Mouse (Mus musculus) c-Kit-positive CD71-positive TER-119-negative erythroid progenitor cells, embryonic 14.5 days (primary cell): ENCODE data around the gene Olfr651.
"Not testable (repeated sequence)": the region's sequence is repeated elsewhere in the genome, so short reads cannot be mapped to it uniquely, and the experiment has no call there.

ENCODE experiments used
- DNase-seq: peaks from one replicate; pipeline ENCODE4 v3.0.0-alpha.2; 2013; ENCODE audit warnings: low read depth

Gene Olfr651

DNA sequence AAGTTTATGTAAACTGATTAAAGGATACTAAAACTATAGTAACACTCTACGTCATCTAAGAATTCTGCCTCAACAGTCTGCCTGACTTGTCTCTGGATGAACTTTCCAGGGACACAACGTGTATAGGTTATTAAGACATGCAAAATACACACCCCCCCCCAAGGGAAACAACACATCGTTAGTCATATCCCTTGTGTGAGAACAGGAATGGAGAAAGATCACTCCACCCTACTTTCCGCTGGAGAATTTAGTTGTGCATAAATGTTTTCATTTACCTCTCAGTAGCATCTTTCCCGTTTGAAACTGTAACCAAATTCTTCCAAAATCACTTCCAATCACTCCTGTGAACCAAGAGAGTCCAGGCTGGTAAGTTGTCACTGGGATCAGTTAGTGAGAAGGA is at the start of gene Olfr651:
Gene Olfr651 (plus strand): TSS at position 301 of the 400 bp plus-strand sequence.
- no peak for DNase-seq

DNA sequence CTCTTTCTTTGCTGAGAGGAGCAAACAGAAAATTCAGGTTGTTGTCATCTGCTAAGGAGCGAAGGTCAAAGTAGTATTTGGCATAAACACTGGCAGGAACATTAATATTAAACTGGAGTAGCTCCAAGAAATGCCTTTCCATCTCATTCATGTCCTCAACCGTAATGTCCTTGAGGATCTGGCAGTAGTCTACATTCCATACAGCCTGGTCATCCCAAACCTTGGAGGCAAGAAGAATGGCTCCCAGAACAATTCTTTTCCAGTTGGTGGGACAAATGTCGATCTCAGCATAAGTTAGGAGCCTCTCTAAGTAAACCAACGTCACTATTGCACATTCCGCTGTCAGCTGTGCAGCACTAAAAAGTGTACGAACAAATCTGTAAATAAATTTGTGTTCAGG is 48.7 kb upstream of the Olfr651 start:
- not testable (repeated sequence) for DNase-seq

DNA sequence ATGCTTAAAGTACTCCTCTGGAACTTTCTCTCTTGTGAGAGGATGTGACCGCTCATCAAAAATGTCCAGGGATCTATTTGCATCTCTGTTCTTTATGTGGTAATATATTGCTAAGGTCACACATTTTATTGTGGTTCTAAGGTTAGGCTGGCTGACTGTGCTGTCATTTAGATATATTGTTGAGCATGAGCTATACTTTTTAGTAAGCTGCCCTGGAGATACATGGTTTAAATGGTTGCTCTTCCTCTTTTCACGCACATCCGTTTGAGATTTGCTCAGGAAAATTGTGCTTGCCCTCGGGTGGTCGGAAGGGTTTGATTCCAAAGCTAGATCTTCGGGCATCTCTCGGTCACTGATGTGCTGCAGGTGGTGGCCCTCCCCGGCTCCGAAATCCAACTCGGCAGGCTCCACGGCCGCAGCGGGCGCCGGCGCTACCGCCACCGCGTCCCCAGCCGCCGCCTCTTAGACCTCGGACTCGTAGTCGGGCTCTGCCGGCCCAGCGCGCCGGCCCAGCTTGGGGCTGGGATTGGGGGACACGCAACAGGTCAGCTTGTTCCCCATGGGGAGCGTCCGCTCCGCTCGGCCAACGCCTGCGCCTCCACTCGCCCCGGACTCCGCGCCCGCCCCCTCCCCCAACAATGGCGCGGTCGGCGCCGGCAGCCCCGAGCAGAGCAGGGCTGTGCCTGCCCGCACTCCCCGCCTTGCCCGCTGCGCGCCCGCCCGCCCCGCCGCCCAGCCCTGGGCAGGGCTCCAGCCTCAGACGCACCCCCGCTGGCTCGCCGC is 48.2 kb upstream of the Olfr651 start:
- DNase-seq: no peak

DNA sequence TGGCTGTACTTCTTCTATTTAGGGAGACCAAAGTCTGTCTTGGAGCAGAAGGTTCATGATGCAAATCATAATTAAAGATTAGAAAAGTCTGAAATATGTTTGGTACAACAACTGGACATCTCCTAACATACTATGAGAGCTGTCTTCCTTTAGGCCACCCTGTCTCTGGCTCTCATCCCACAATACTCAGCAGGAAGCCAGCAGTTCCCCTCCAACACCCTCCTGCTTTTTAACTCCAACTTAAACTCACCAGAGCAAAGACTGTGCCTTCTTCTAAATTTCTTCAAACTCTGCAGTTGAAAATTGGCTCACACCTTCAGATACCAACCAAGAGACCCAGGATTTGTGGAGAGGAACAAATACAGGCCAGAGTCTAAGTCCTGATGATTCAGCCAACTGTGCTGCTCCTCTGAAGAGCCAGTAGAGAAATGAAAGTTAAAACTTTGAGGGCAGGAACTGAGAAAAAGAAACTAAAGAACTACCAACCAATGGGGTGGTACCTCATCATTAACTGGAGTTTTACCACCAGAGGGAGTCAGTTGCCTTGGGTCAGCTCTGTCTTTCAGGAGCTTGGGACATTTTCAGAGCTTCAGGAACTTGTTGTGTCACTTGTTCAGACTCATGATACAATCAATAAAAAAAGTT is 42.4 kb upstream of the Olfr651 start, which contains the start of gene Trim30d:
Gene Trim30d (minus strand): TSS at position 429 of the 645 bp plus-strand sequence.
- not testable (repeated sequence) for DNase-seq

DNA sequence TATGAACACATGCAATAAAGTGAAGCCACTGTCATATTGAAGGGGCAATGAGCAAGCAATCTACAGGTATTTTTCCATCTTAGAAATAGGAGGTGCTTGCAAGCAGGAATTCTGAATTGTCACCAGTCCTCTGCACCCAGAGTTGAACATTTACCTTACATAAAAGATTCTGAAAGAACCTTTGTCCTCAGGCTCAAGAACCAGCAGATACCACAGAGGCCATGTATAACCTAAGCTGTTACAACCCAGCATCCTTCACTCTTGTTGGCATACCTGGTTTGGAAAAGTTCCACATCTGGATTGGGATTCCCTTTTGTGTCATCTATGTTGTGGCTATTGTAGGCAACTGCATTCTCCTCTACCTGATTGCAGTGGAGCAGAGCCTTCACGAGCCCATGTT is 2.8 kb downstream of the Olfr651 start:
- no peak for DNase-seq

DNA sequence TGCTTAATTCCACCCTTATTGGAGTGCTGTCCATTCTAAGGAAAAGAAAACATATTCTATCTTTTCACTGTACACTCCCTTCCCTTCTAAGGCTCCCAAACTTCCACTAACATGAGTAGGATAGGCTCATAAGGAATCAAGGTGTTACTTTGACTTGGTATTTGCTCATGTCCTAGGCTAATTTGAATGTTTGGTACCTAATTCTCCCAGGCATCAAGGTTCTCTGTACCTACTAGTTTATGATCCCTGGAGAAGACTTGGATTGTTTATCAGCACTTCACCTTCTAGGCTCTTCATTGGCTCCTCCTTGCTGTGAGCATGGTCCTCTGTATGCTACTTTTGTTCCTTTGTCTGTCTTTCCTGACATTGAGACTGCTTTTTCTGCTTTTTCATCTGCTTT is 10.7 kb downstream of the Olfr651 start, which contains the start of gene Olfr652:
Gene Olfr652 (plus strand): TSS at position 301 of the 400 bp plus-strand sequence.
- DNase-seq: no peak

DNA sequence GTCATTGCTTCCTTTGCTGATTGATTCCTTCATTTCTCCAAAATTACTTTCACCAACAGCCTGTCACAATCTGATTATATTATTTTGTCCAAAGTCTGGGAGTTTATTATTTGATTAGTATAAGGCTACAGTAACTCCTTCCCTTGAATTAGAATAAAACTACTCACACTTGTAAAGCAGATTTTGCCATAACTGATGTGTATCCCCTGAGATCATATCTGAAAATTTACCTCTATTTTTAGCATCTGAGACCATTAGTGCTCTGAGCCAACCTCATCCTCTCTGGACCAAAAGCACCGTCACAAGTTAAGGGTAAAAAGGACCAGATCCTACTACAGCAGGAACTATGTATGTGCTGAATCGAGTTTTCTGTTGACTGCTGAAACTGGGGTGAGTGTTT is 27.1 kb downstream of the Olfr651 start, which contains the start of gene Olfr653:
Gene Olfr653 (plus strand): TSS at position 301 of the 400 bp plus-strand sequence.
- DNase-seq: no peak

DNA sequence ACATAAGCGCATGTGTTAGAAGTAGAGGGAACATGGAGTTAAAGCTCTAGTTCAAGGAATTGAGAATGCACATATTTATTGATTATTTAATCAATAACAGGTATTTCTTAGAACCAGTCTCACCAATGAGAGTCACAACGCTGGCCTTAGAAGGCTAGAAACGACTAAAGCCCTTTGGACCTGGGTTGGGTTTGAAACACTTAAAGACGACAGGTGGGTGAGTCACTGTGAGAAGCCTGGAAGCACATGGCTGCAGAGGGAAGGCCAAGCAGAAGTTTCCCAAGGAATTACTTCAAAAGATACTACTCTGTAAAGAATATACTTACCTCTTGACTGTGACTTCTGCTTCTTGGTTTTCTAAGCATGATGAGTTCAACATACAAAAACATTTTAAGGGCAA is 30.9 kb downstream of the Olfr651 start:
- no peak for DNase-seq

DNA sequence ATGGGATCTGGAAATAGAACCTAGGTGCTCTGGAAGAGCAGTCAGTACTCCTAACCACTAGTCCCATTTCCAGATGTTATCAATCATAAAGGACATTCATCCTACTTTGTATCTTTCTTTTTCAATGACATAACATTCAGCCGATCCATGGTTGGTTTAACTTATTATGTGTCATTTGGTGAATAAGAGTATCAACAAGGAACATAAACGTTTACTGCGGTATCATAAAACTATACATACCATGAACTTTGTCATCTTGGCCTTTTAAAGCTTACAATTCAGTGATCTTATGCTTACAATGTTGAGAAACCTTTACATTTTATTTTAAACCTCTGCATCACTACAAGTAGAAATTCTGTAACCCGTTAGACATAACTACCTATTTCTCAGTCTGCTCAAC is 31.5 kb downstream of the Olfr651 start:
- DNase-seq: no peak

DNA sequence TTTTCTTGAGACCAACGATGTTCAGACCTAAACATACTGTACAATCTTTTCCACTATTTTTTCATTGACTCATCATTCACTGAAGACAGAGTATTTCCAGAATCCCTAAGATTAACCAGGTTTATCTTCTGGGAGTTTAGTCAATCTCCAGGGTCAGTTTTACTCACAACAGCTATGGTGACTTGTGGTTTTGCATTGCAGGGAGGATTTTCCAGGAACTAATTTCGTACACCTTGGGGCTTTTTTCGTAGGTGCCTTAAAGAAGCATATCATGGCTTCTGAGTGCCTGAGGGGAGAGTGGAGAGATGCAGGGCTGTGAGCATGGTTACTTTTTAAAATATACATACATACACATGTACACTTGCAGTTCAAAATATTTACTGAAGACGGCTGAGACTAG is 36.8 kb downstream of the Olfr651 start, which contains the start of gene Olfr654:
Gene Olfr654 (plus strand): TSS at position 301 of the 400 bp plus-strand sequence.
- no peak for DNase-seq

DNA sequence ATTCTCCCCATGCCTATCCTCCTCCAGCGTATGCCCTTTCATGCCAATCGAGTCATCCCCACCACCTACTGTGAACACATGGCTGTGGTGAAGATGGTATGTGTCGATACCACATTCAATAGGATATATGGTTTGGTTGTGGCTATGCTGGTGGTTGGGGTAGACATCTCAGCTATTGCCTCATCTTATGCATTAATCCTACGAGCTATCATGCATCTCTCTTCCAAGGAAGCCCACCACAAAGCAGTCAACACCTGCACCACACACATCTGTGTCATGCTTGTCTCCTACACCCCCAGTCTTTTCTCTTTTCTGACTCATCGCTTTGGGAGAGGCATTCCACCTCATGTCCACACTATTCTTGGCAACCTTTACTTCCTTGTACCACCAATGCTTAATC is 38.3 kb downstream of the Olfr651 start:
- no peak for DNase-seq

DNA sequence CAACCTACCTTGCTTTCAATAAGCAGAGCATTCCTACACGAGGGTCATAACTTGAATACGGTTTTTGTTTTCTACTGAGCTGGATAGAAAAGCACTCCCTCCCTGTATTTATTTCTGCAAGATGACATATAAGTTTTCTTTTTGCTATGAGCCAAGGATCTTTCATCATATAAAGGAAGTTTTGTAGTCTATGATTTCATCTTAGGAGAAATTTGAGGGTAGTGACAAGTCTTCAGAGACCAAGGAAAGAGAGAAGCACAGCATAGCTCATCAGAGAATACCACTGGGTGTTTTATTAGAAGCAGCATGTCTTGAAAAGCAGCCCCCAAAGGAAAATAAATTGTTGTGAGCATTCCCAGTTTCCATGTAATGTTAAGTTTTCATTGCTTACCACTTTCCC is 51.7 kb downstream of the Olfr651 start, which contains the start of gene Olfr655:
Gene Olfr655 (minus strand): TSS at position 101 of the 400 bp plus-strand sequence.
- no peak for DNase-seq

DNA sequence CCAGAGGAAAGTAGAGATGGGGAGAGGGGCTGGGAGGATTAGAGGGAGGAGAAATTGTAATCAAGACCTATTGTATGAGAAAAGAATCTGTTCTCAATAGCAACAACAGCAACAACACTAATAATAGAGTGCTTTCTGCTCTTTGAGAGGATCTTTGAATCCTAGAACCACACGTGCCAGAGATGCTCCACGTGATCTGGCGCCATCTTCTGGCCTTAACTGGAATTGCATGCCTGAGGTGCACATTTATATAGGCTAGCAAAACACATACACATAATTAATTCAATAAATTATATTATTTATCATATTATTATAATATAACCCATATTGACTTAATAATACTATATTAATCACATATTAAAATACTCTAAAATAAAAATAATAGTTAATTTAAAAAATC is 53.2 kb downstream of the Olfr651 start:
- peak; percentile 9 for DNase-seq
